Mouse (Mus musculus): ENCODE measurements around the gene Phc1. TPM values are rescaled to one million over a fixed set of nuclear protein-coding genes. Genes with fewer than 3 reads are reported as not detected.
A peak's percentile ranks its signal among the peaks of the same experiment; 100 is the strongest.

Phc1 gene
- polyA plus RNA-seq, 1 experiment, result 198 TPM

- Histone ChIP-seq H3K4me1 (ENCODE audit: control insufficient read depth, insufficient read depth, low read length) (peaks cover 2% of the 10 kb centered on the region; the same call in 1 of the 2 replicates), H3K4me3 (ENCODE audit: control insufficient read depth, low read depth, low read length) (no peak overlapping the region), H3K36me3 (ENCODE audit: control insufficient read depth, insufficient read depth, low read length) (no peaks in the 10 kb centered on the region), H3K27me3 (ENCODE audit: control insufficient read depth, insufficient read depth, low read length) (no peaks in the 10 kb centered on the region), H3K27ac (ENCODE audit: control insufficient read depth, insufficient read depth, low read depth, low read length) (no peak overlapping the region)
- no peak for TF ChIP-seq POLR2A (IDR thresholded peaks at IDR 0.05; ENCODE audit: control insufficient read depth, low read depth, low read length)
- TF ChIP-seq CTCF (IDR thresholded peaks at IDR 0.05; ENCODE audit: control insufficient read depth, insufficient read depth, insufficient replicate concordance, low read depth, low read length), result no peak
Observed at GRCm38 (mm10) chr6:122345731-122346130, 5.4 kb upstream of the Phc1 start.

GRCm38 (mm10) chr6:122344386-122345116 lies 4.2 kb upstream of the Phc1 start:
- no peak for TF ChIP-seq CTCF (IDR thresholded peaks at IDR 0.05; ENCODE audit: control insufficient read depth, insufficient read depth, insufficient replicate concordance, low read depth, low read length)
- TF ChIP-seq POLR2A (IDR thresholded peaks at IDR 0.05; ENCODE audit: control insufficient read depth, low read depth, low read length), result no peak
- H3K27ac ChIP-seq (ENCODE audit: control insufficient read depth, insufficient read depth, low read depth, low read length), result no peak overlapping the region
- H3K36me3 ChIP-seq (ENCODE audit: control insufficient read depth, insufficient read depth, low read length), result no peaks in the 10 kb centered on the region
- H3K4me3 ChIP-seq (ENCODE audit: control insufficient read depth, low read depth, low read length), result no peak overlapping the region
- H3K27me3 ChIP-seq (ENCODE audit: control insufficient read depth, insufficient read depth, low read length), result no peaks in the 10 kb centered on the region
- peaks cover 2% of the 10 kb centered on the region for H3K4me1 ChIP-seq (ENCODE audit: control insufficient read depth, insufficient read depth, low read length)

DNA sequence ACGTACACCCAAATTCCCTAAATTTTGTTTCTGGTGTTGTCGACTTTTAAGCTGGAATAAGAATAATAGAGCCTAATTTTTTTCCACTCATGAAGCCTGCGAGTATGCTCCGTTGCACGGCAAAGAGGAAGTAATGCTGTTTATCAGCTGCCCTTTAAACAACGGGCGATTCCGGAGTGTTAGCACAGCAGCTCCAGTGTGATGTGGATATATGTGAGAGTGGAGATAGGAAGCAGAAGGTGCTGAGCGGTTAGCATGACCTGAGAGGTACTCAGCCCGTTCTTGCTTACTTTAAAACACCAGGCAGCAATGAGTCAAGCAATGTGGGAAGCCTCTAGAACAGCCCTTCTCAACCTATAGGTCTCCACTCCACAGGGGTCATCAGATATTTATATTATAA lies 3.4 kb upstream of the Phc1 start:
- no peak for TF ChIP-seq CTCF (IDR thresholded peaks at IDR 0.05; ENCODE audit: control insufficient read depth, insufficient read depth, insufficient replicate concordance, low read depth, low read length)
- TF ChIP-seq POLR2A (IDR thresholded peaks at IDR 0.05; ENCODE audit: control insufficient read depth, low read depth, low read length), result no peak
- H3K4me3 ChIP-seq (ENCODE audit: control insufficient read depth, low read depth, low read length), result no peak overlapping the region
- no peaks in the 10 kb centered on the region for H3K36me3 ChIP-seq (ENCODE audit: control insufficient read depth, insufficient read depth, low read length)
- peaks cover 2% of the 10 kb centered on the region for H3K4me1 ChIP-seq (ENCODE audit: control insufficient read depth, insufficient read depth, low read length)
- no peak overlapping the region for H3K27ac ChIP-seq (ENCODE audit: control insufficient read depth, insufficient read depth, low read depth, low read length)
- no peaks in the 10 kb centered on the region for H3K27me3 ChIP-seq (ENCODE audit: control insufficient read depth, insufficient read depth, low read length)

- TF ChIP-seq CTCF (IDR thresholded peaks at IDR 0.05; ENCODE audit: control insufficient read depth, insufficient read depth, insufficient replicate concordance, low read depth, low read length), result no peak
- no peak for TF ChIP-seq POLR2A (IDR thresholded peaks at IDR 0.05; ENCODE audit: control insufficient read depth, low read depth, low read length)
- Histone ChIP-seq H3K36me3 (ENCODE audit: control insufficient read depth, insufficient read depth, low read length) (no peaks in the 10 kb centered on the region), H3K4me1 (ENCODE audit: control insufficient read depth, insufficient read depth, low read length) (peaks cover 2% of the 10 kb centered on the region), H3K27ac (ENCODE audit: control insufficient read depth, insufficient read depth, low read depth, low read length) (no peak overlapping the region), H3K4me3 (ENCODE audit: control insufficient read depth, low read depth, low read length) (peak overlapping the region; percentile 42; the same call in 1 of the 2 replicates), H3K27me3 (ENCODE audit: control insufficient read depth, insufficient read depth, low read length) (no peaks in the 10 kb centered on the region)
Observed at GRCm38 (mm10) chr6:122342125-122342524, 1.8 kb upstream of the Phc1 start.

DNA sequence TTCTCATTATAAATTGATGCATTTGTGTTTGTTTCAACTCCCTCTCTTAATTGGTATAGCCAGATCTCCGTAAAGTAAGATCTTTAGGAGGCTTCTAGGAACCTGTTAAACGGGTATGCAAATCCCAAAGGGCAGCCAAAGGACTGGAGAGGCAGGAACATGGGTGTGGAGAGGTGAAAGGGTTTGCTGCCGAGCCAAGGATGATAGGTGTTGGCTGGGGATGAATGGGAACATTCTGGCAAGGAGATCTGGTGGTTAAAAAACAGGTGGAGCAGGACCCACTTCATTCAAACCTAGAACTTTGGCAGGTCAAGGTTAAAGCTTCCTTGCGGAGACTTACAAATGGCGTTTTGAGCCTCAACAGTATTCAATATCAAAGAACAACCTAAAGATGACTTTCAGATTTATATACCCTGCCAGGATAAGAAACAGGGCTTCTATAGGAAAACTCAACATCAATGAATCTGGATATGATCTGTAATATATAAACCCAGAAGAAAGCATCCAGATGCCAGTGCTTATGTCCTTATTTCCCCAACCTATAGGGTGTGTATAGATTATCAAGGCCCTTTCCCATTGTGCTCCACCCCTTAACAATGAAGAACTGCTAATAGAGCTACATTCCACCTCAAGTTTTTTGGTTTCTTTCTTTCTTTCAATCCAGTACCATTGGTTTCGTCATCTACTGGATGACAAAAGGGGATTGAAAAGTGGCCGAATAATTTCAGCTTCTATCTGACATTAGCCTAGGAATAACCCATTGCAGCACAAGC lies 863 bp upstream of the Phc1 start:
- H3K4me1 ChIP-seq (ENCODE audit: control insufficient read depth, insufficient read depth, low read length), result peaks cover 2% of the 10 kb centered on the region
- TF ChIP-seq POLR2A (IDR thresholded peaks at IDR 0.05; ENCODE audit: control insufficient read depth, low read depth, low read length) (no peak), CTCF (IDR thresholded peaks at IDR 0.05; ENCODE audit: control insufficient read depth, insufficient read depth, insufficient replicate concordance, low read depth, low read length) (no peak)
- H3K4me3 ChIP-seq (ENCODE audit: control insufficient read depth, low read depth, low read length), result peak overlapping the region; percentile 74
- H3K27ac ChIP-seq (ENCODE audit: control insufficient read depth, insufficient read depth, low read depth, low read length), result no peak overlapping the region
- no peaks in the 10 kb centered on the region for H3K36me3 ChIP-seq (ENCODE audit: control insufficient read depth, insufficient read depth, low read length)
- no peaks in the 10 kb centered on the region for H3K27me3 ChIP-seq (ENCODE audit: control insufficient read depth, insufficient read depth, low read length)

DNA sequence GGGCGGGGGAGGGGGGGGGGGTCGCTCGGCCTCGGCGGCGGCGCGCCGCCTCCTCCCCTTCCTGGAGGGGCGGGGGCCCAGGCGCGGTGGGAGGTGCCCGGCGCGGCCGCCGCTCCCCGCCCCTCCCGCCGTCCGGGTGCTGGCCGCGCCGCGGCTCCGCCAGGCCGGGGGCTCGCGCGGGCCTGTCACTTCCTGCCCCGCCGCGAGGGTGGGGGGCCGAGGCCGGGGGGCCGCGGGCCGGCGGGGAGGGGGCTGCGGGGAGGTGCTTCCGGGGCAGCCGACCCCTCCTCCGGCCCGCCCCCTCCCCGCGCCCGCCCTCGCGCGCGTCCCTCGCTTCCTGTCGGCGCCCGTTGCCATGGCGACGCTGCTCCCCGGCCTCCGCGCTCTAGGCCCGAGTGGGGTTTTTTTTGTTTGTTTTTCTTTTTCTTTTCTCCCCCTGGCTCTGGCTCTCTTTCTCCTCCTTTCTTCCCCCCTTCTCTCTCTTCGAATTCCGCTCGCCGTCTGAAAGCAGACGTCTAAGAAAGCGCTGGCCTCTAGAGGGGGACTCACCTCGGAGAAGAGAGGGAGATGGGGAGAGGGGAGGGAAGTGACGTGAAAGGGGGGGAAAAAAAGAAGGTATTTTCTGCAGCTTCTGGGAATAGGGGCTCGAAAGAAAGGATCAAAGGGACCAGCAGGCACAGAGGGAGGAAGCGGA lies 566 bp downstream of the Phc1 start:
- H3K27me3 ChIP-seq (ENCODE audit: control insufficient read depth, insufficient read depth, low read length), result no peaks in the 10 kb centered on the region
- H3K4me1 ChIP-seq (ENCODE audit: control insufficient read depth, insufficient read depth, low read length), result peaks cover 2% of the 10 kb centered on the region
- peaks cover under 1% of the 10 kb centered on the region; the same call in 1 of the 2 replicates for H3K36me3 ChIP-seq (ENCODE audit: control insufficient read depth, insufficient read depth, low read length)
- H3K4me3 ChIP-seq (ENCODE audit: control insufficient read depth, low read depth, low read length), result peak overlapping the region; percentile 98
- peak overlapping the region; percentile 96 for H3K27ac ChIP-seq (ENCODE audit: control insufficient read depth, insufficient read depth, low read depth, low read length)
- TF ChIP-seq CTCF (IDR thresholded peaks at IDR 0.05; ENCODE audit: control insufficient read depth, insufficient read depth, insufficient replicate concordance, low read depth, low read length) (no peak), POLR2A (IDR thresholded peaks at IDR 0.05; ENCODE audit: control insufficient read depth, low read depth, low read length) (peak; percentile 31; the same call in 1 of the 2 replicates)

All from testis, adult 2 months (tissue).